Mouse (Mus musculus): ENCODE measurements at regions not wholly inside any gene's neighbourhood (a gene's known extent, or its start where the extent isn't known, plus 50 kb on each side); places are given as distances from the start of the nearest gene placed in this dataset.

DNA sequence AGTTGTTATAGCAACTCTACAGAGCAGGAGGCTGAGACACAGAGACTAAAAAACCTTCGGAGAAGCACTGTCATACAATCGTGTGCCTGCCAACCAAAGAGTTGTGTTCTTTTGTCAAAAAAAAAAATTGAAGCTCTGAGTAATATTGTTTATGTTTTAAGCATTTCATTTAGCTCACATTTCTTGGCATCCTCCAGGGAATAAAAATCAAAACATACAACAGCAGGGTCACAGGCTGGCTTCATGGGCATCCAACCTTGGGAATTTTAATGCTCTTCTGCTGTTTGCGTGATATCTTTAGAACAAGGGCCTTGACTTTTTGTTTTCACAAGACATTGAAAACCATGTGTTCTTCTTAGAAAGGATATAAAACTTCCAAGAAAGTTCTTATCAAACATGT lies 152.9 kb upstream of the Cxcl12 start:
- H3K36me3 ChIP-seq (ENCODE audit: control insufficient read depth, insufficient read depth, low read length) = no peaks in the 10 kb centered on the region
- H3K27ac ChIP-seq (ENCODE audit: low read length) = no peak overlapping the region
- no peak for ATAC-seq (ENCODE audit: insufficient read depth, low FRiP score)
- WGBS = 75% methylated on average over 3 of the region's 3 CpGs
- H3K9ac ChIP-seq (ENCODE audit: low read length) = no peak overlapping the region
- no peaks in the 10 kb centered on the region; the same call in 1 of the 2 replicates for H3K9me3 ChIP-seq (replicated peaks; ENCODE audit: control insufficient read depth, low read length)
- no peaks in the 10 kb centered on the region for H3K27me3 ChIP-seq (ENCODE audit: control insufficient read depth, insufficient read depth, low read length)
- H3K4me2 ChIP-seq (ENCODE audit: low read depth, low read length) = no peak overlapping the region
- H3K4me1 ChIP-seq (ENCODE audit: control insufficient read depth, insufficient read depth, low read length) = no peaks in the 10 kb centered on the region
- H3K4me3 ChIP-seq (replicated peaks; ENCODE audit: low read length) = no peak overlapping the region

DNA sequence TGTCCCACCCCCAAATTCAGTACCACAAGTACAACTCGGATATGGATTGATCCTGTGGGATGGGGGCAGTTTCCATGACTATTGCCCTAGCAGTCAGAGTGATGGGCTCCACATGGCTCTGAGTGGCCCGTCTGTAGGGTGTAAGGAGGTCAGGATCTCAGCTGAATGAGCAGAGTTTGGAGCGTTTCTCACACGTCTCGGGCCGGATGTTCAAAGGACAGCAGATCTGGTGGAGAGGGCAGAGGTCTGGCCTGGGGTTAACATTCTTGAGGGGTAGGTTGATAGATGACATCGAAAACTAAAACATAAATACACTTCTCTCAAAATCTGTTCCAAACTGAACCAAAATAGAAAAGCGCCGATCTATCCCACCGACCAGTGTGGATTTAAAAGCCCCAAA lies 146.5 kb upstream of the Cxcl12 start:
- Histone ChIP-seq H3K9me3 (replicated peaks; ENCODE audit: control insufficient read depth, low read length) (no peaks in the 10 kb centered on the region), H3K4me2 (ENCODE audit: low read depth, low read length) (no peak overlapping the region), H3K4me1 (ENCODE audit: control insufficient read depth, insufficient read depth, low read length) (no peaks in the 10 kb centered on the region), H3K27ac (ENCODE audit: low read length) (no peak overlapping the region), H3K4me3 (replicated peaks; ENCODE audit: low read length) (no peak overlapping the region), H3K27me3 (ENCODE audit: control insufficient read depth, insufficient read depth, low read length) (no peaks in the 10 kb centered on the region), H3K36me3 (ENCODE audit: control insufficient read depth, insufficient read depth, low read length) (no peaks in the 10 kb centered on the region), H3K9ac (ENCODE audit: low read length) (no peak overlapping the region)
- no peak for ATAC-seq (ENCODE audit: insufficient read depth, low FRiP score)
- WGBS = 41% methylated on average over 10 of the region's 10 CpGs

DNA sequence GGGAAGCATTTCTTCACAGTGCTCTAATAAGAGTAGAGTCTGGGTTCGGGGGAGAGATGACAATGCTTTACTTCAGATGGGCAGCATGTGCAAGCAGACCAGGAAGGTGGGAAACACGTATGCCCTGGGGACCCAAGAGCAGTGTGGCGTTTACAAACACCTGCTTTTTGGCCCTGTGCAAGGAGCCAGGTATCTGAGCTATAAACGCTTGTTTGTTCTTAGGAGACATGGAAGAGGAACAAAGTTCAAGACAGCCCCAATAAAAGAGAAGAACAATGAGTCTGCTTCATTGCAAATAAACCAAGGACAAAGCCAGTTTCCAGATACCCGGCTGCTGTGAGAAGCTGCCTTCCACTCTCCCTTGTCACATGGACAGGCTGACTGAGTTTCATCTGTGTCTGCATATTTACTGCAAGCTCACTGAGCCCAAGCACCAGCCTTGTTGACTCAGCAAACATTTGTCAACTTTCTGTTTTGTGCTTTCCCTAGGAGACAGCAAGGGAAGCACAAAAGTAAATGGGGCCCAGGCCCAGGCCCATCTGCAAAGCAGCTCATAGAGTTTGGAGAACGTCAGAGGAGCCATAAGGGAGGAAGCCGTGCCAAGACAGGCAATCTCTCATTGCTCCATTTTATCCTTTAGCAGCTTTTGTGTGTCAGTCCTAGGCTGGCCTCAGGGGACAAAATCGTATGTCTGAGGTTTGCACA lies 136.1 kb upstream of the Cxcl12 start:
- H3K9me3 ChIP-seq (replicated peaks; ENCODE audit: control insufficient read depth, low read length) = no peaks in the 10 kb centered on the region
- H3K4me2 ChIP-seq (ENCODE audit: low read depth, low read length) = no peak overlapping the region
- H3K27me3 ChIP-seq (ENCODE audit: control insufficient read depth, insufficient read depth, low read length) = no peaks in the 10 kb centered on the region
- H3K9ac ChIP-seq (ENCODE audit: low read length) = no peak overlapping the region
- ATAC-seq (ENCODE audit: insufficient read depth, low FRiP score) = no peak; the same call in 1 of the 2 replicates
- H3K27ac ChIP-seq (ENCODE audit: low read length) = no peak overlapping the region
- H3K4me3 ChIP-seq (replicated peaks; ENCODE audit: low read length) = no peak overlapping the region
- no peaks in the 10 kb centered on the region for H3K36me3 ChIP-seq (ENCODE audit: control insufficient read depth, insufficient read depth, low read length)
- WGBS = 42% methylated on average over 8 of the region's 8 CpGs
- 0 out of 2 replicates have a peak, but pooled peaks cover 3% of the 10 kb centered on the region for H3K4me1 ChIP-seq (ENCODE audit: control insufficient read depth, insufficient read depth, low read length)

DNA sequence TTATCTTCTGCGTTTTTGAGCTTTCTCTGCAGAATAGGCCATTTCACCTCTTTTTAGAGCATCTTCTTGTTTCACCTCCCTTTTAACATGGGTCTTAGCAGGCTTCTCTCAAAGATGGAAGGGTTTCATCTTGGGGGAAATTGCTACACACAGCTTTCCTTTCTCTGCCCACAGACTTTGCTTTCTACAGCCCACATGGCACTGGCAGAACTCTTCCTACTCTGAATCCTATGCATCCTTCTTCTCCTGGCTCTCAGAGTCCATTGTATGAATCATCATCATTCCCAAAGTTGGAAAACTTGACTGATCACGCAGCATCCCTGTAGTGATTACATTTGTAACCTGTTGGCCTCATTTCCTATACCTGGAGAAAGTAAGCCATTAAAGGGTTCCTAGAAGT lies 124.6 kb upstream of the Cxcl12 start:
- Histone ChIP-seq H3K36me3 (ENCODE audit: control insufficient read depth, insufficient read depth, low read length) (no peaks in the 10 kb centered on the region), H3K27ac (ENCODE audit: low read length) (no peak overlapping the region), H3K9ac (ENCODE audit: low read length) (no peak overlapping the region), H3K9me3 (replicated peaks; ENCODE audit: control insufficient read depth, low read length) (no peaks in the 10 kb centered on the region), H3K4me1 (ENCODE audit: control insufficient read depth, insufficient read depth, low read length) (no peaks in the 10 kb centered on the region), H3K27me3 (ENCODE audit: control insufficient read depth, insufficient read depth, low read length) (no peaks in the 10 kb centered on the region), H3K4me2 (ENCODE audit: low read depth, low read length) (no peak overlapping the region), H3K4me3 (replicated peaks; ENCODE audit: low read length) (no peak overlapping the region)
- no peak for ATAC-seq (ENCODE audit: insufficient read depth, low FRiP score)
- WGBS = 75% methylated on average over 2 of the region's 2 CpGs

DNA sequence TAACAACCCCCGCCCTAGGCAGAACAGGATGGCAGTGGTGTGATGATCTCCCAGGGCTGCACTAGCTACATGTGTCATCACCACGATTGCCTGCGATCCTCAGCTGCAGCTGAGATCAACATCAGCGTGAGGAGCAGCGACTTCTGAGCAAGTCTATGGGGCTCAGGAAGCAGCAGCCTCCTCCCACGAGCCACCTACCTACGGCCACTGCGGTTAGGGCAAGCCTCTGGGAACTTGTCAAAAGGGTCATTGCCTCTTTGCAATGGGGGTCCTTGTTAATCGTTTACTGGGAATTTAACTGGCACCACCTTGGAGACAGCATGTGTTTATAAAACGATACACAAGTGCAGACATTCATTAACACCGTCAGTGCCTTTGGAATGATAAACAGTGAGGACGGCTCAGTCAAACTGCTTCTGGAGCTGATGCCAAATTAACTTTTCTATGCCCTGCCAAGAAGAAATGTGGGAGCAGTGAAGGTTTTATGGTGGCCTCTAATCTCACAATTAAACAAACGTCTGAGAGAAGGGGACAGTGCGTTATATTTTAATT lies 118.8 kb upstream of the Cxcl12 start:
- no peak overlapping the region for H3K27ac ChIP-seq (ENCODE audit: low read length)
- ATAC-seq (ENCODE audit: insufficient read depth, low FRiP score) = no peak
- no peak overlapping the region for H3K4me2 ChIP-seq (ENCODE audit: low read depth, low read length)
- no peak overlapping the region for H3K9ac ChIP-seq (ENCODE audit: low read length)
- WGBS = 27% methylated on average over 14 of the region's 14 CpGs
- H3K27me3 ChIP-seq (ENCODE audit: control insufficient read depth, insufficient read depth, low read length) = no peaks in the 10 kb centered on the region
- no peaks in the 10 kb centered on the region for H3K36me3 ChIP-seq (ENCODE audit: control insufficient read depth, insufficient read depth, low read length)
- no peaks in the 10 kb centered on the region for H3K4me1 ChIP-seq (ENCODE audit: control insufficient read depth, insufficient read depth, low read length)
- no peaks in the 10 kb centered on the region for H3K9me3 ChIP-seq (replicated peaks; ENCODE audit: control insufficient read depth, low read length)
- H3K4me3 ChIP-seq (replicated peaks; ENCODE audit: low read length) = no peak overlapping the region

DNA sequence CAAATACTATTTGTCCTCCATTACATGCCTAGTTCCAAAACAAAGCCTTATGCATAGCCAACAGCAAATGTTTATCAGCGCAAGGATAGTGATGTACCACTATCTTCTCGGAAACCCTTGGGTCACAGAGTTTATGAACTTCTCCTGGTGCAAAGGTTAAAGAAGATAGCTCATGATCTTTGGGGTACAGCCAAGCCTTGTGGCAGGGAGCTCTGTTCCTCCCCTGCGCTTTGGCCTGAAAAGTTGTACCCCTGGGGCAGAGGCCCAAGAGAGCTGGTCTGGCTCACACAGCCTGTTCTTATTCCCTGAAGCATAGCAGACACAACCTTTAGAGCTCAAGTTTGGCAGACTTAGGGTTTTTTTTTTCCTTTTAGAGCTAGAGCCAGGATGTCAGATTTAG lies 107.6 kb upstream of the Cxcl12 start:
- no peak for ATAC-seq (ENCODE audit: insufficient read depth, low FRiP score)
- H3K9me3 ChIP-seq (replicated peaks; ENCODE audit: control insufficient read depth, low read length) = no peaks in the 10 kb centered on the region
- no peaks in the 10 kb centered on the region for H3K36me3 ChIP-seq (ENCODE audit: control insufficient read depth, insufficient read depth, low read length)
- H3K4me1 ChIP-seq (ENCODE audit: control insufficient read depth, insufficient read depth, low read length) = peaks cover 3% of the 10 kb centered on the region; the same call in 1 of the 2 replicates
- H3K27me3 ChIP-seq (ENCODE audit: control insufficient read depth, insufficient read depth, low read length) = no peaks in the 10 kb centered on the region
- no peak overlapping the region for H3K4me3 ChIP-seq (replicated peaks; ENCODE audit: low read length)
- no peak overlapping the region for H3K27ac ChIP-seq (ENCODE audit: low read length)
- H3K9ac ChIP-seq (ENCODE audit: low read length) = no peak overlapping the region
- H3K4me2 ChIP-seq (ENCODE audit: low read depth, low read length) = no peak overlapping the region
- WGBS = 78% methylated on average over 3 of the region's 3 CpGs

DNA sequence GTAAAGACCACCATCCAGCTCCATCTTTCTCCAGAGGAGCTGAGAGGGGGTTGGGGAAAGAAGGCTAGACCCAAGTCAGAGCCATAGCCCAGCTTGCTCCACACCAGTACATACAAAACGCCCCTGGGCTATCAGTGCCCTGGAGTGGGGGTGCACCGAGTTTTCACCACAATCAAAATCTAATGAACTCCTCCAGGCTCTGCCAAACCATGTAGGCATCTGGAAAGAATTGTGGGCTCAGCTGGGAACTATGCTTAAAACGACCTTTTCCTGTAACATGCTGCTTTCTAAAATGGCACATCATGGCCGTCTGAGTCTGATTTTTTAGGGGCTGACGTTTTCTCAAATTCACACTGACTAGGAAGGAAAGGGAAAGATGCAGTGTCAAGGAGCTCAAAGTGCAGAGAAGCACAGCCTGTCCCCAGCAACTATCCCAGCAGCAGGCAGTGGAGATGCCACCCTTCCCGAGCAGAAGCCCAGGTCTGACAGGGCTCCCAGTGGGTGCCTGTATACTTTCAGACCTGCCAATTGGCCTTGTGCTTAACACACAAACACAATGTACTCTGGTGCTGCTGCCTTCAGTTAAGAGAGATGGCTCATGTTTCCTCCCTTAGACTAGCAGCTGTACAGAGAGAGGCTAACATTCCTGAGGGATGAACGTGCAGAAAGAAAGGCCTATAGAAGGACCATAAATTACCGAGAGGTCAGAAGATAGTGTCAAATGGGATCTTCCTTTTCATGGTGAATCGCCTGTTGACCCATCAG lies 100.6 kb upstream of the Cxcl12 start:
- WGBS = 64% methylated on average over 9 of the region's 9 CpGs
- Histone ChIP-seq H3K9me3 (replicated peaks; ENCODE audit: control insufficient read depth, low read length) (no peaks in the 10 kb centered on the region), H3K9ac (ENCODE audit: low read length) (no peak overlapping the region), H3K4me2 (ENCODE audit: low read depth, low read length) (no peak overlapping the region), H3K36me3 (ENCODE audit: control insufficient read depth, insufficient read depth, low read length) (no peaks in the 10 kb centered on the region), H3K4me1 (ENCODE audit: control insufficient read depth, insufficient read depth, low read length) (no peaks in the 10 kb centered on the region), H3K4me3 (replicated peaks; ENCODE audit: low read length) (no peak overlapping the region), H3K27ac (ENCODE audit: low read length) (no peak overlapping the region), H3K27me3 (ENCODE audit: control insufficient read depth, insufficient read depth, low read length) (no peaks in the 10 kb centered on the region)
- ATAC-seq (ENCODE audit: insufficient read depth, low FRiP score) = no peak

DNA sequence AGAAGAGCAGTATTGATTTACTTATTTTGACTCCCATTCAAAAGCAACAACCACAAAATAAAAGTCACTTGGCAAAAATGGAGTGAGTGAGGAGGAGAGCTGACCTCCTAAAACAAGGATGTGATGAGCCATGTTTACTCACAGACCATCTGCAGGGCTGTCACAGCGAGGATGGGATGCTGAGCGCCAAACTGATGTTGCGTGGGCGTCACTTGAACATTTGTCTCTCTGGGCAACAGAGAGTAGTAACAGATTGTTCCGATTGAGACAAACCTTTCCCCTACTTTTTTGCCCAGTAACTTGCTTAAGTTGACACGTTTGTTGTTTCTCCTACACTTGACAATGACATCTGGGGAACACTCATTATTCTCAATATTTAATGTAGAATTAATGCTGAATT lies 97.0 kb upstream of the Cxcl12 start:
- Histone ChIP-seq H3K9ac (ENCODE audit: low read length) (no peak overlapping the region), H3K4me2 (ENCODE audit: low read depth, low read length) (no peak overlapping the region), H3K27ac (ENCODE audit: low read length) (no peak overlapping the region), H3K4me1 (ENCODE audit: control insufficient read depth, insufficient read depth, low read length) (0 out of 2 replicates have a peak, but pooled peaks cover 2% of the 10 kb centered on the region), H3K4me3 (replicated peaks; ENCODE audit: low read length) (no peak overlapping the region), H3K27me3 (ENCODE audit: control insufficient read depth, insufficient read depth, low read length) (no peaks in the 10 kb centered on the region), H3K36me3 (ENCODE audit: control insufficient read depth, insufficient read depth, low read length) (no peaks in the 10 kb centered on the region), H3K9me3 (replicated peaks; ENCODE audit: control insufficient read depth, low read length) (no peaks in the 10 kb centered on the region)
- ATAC-seq (ENCODE audit: insufficient read depth, low FRiP score) = no peak
- 65% methylated on average over 6 of the region's 6 CpGs for WGBS

DNA sequence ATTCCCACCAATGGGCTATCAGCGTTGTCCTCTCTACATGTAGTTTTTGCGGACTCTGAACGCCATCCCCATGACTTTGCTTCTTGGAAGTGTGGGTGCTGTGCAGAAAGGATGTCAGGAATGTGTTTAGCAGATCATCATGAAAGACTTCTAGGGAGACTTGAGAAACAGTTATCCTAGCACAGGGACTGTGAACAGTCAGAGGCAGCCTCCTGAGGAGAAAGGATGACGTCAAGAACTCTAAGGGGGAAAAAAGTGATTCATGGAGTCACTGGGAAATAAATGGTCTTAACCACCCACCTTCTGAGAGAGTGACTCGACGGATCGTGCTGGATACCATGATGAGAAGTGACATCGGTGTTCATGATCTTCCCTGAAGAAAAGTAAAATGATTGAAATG lies 96.5 kb upstream of the Cxcl12 start:
- no peak for ATAC-seq (ENCODE audit: insufficient read depth, low FRiP score)
- Histone ChIP-seq H3K36me3 (ENCODE audit: control insufficient read depth, insufficient read depth, low read length) (no peaks in the 10 kb centered on the region), H3K4me2 (ENCODE audit: low read depth, low read length) (no peak overlapping the region), H3K9me3 (replicated peaks; ENCODE audit: control insufficient read depth, low read length) (no peaks in the 10 kb centered on the region), H3K4me3 (replicated peaks; ENCODE audit: low read length) (no peak overlapping the region), H3K27ac (ENCODE audit: low read length) (no peak overlapping the region), H3K9ac (ENCODE audit: low read length) (no peak overlapping the region), H3K27me3 (ENCODE audit: control insufficient read depth, insufficient read depth, low read length) (no peaks in the 10 kb centered on the region), H3K4me1 (ENCODE audit: control insufficient read depth, insufficient read depth, low read length) (0 out of 2 replicates have a peak, but pooled peaks cover 3% of the 10 kb centered on the region)
- WGBS = 79% methylated on average over 8 of the region's 8 CpGs
